Mouse (Mus musculus): ENCODE measurements around the gene Pnkp. TPM values are rescaled to one million over a fixed set of nuclear protein-coding genes. Genes with fewer than 3 reads are reported as not detected.
A peak's percentile ranks its signal among the peaks of the same experiment; 100 is the strongest.

The Pnkp gene
- polyA plus RNA-seq, 1 experiment from 2014 or later: 29.4 TPM

DNA sequence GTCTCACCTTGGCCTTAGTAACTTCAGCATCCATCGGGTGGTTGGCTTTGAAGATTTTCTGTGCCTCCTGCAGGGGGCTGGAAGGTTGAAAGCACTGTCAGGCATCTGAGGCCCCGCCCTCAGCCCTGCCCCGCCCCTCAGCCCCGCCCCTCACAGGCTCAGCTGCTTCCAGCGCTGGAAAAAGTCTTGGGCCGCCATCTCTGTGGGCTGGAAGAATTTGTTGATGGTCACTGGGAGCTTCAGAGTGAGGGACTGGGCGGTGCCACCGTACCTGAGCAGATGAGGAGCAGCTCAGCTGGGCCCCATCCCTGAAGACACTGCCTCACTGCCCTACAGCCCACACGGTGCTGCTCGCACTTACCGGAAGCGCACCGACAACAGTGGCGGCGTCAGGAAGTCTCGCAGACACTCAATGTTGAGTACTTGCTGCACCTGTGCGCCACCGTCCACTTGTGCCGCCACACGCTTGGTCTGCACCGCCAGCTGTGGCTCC, 44.3 kb downstream of the Pnkp start:
- H3K4me3 ChIP-seq (replicated peaks; ENCODE audit: low read length): peak overlapping the region; percentile 17; the same call in 1 of the 2 replicates
- peak; percentile 18 for ATAC-seq

DNA sequence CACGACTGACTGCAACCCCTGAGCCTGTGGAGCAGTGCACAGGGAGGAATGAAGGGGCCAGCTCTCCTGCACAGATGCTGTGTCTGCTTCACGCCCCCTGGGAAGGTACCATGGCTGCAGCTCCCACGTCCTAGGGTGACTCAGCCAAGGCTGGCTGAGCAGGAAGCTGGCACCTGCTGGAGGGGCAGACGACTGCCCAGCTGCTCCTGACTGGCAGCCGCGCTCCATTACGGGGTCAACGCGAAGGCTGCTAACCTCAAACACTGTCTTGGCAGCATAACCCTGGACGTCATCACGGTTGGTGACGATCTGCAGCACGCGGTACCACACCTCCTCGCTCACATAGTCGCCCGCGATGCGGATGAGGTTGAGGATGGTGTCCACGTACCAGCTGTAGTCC, 48.5 kb downstream of the Pnkp start:
- ATAC-seq: no peak
- Histone ChIP-seq H3K4me1 (replicated peaks; ENCODE audit: control insufficient read depth, insufficient read depth, low read length) (peaks cover 7% of the 10 kb centered on the region), H3K27me3 (replicated peaks; ENCODE audit: control insufficient read depth, insufficient read depth, low read length) (no peaks in the 10 kb centered on the region), H3K27ac (ENCODE audit: low read length) (no peak overlapping the region), H3K36me3 (ENCODE audit: control insufficient read depth, insufficient read depth) (peaks cover 37% of the 10 kb centered on the region), H3K9ac (replicated peaks; ENCODE audit: low read depth, low read length) (no peak overlapping the region), H3K4me3 (replicated peaks; ENCODE audit: low read length) (no peak overlapping the region), H3K4me2 (ENCODE audit: low read length) (no peak overlapping the region), H3K9me3 (ENCODE audit: control insufficient read depth, low read length) (no peaks in the 10 kb centered on the region)
- 92% methylated on average over 20 of the region's 20 CpGs for WGBS

More for the DNA sequence above, 44.3 kb downstream of the Pnkp start:
- Histone ChIP-seq H3K9ac (replicated peaks; ENCODE audit: low read depth, low read length) (no peak overlapping the region; the same call in 1 of the 2 replicates), H3K4me2 (ENCODE audit: low read length) (peak overlapping the region; percentile 38), H3K27me3 (replicated peaks; ENCODE audit: control insufficient read depth, insufficient read depth, low read length) (no peaks in the 10 kb centered on the region), H3K27ac (ENCODE audit: low read length) (no peak overlapping the region), H3K36me3 (ENCODE audit: control insufficient read depth, insufficient read depth) (peaks cover 23% of the 10 kb centered on the region), H3K9me3 (ENCODE audit: control insufficient read depth, low read length) (no peaks in the 10 kb centered on the region), H3K4me1 (replicated peaks; ENCODE audit: control insufficient read depth, insufficient read depth, low read length) (peaks cover 26% of the 10 kb centered on the region)
- WGBS: 13% methylated on average over 21 of the region's 21 CpGs

DNA sequence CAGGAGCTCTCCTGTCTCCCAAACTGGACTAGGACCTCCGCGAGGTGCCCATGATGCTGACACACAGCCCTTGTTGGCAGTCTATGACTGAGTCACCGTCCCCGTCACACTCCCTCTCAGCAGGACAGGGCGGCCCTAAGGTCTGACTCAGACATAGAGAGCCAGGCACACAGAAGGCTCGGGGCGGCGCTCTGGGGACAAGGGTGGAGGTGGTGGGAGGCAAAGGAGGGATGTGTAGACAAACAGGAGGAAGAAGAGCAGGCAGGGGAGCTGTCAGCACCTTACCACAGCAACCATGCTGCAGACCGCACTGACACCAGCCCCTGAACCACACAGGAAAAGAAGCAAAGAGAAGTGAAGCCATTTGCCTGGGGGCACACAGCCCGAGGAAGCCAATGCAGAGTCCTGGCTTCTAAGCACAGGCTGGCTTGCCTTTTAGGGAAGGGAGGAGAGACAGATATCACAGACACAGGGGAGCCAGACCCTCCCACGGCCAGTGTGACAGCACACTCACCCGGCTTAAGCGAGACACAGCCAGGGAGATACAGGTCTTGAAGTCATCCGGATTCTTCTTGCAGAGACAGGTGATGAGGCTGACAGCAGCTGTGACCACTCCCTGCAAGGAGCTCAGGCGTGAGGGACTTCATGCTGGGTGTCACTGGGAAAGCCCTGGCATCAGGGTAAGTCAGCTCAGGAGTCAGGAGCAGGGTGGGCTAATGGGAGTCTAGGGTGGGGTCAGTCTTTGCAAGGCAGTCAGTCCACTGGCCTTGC, 52.0 kb downstream of the Pnkp start:
- Histone ChIP-seq H3K4me2 (ENCODE audit: low read length) (no peak overlapping the region), H3K9ac (replicated peaks; ENCODE audit: low read depth, low read length) (no peak overlapping the region), H3K36me3 (ENCODE audit: control insufficient read depth, insufficient read depth) (peaks cover 39% of the 10 kb centered on the region), H3K4me3 (replicated peaks; ENCODE audit: low read length) (no peak overlapping the region), H3K9me3 (ENCODE audit: control insufficient read depth, low read length) (no peaks in the 10 kb centered on the region), H3K27me3 (replicated peaks; ENCODE audit: control insufficient read depth, insufficient read depth, low read length) (no peaks in the 10 kb centered on the region), H3K4me1 (replicated peaks; ENCODE audit: control insufficient read depth, insufficient read depth, low read length) (no peaks in the 10 kb centered on the region), H3K27ac (ENCODE audit: low read length) (no peak overlapping the region)
- no peak for ATAC-seq
- WGBS: 92% methylated on average over 15 of the region's 15 CpGs

MicroRNA genes within 50 kb of the gene (microRNA counts, 519-probe panel; counts per million panel counts)
- microRNA mmu-miR-707: not detected

Small RNA genes within 50 kb of the gene (microRNA-seq; reads per million reads assigned to microRNA genes)
- not detected for gene Mir707

Other genes with a start within 250 kb of the Pnkp start
- gene Myh14, start 186.3 kb upstream of the Pnkp start, polyA plus RNA-seq (2015; fragmentation: Nextera tagmentation; extraction: Ambion mirVana): 1.6 and 1.7 TPM in 2 replicates
- not detected in 2 replicates for gene Izumo2, start 148.4 kb upstream of the Pnkp start, polyA plus RNA-seq (2015; fragmentation: Nextera tagmentation; extraction: Ambion mirVana)
- 34.6 and 36.0 TPM in 2 replicates for gene Vrk3, start 108.7 kb upstream of the Pnkp start, polyA plus RNA-seq (2015; fragmentation: Nextera tagmentation; extraction: Ambion mirVana)
- gene Zfp473, start 106.1 kb upstream of the Pnkp start, polyA plus RNA-seq (2015; fragmentation: Nextera tagmentation; extraction: Ambion mirVana): 1.1 and 1.8 TPM in 2 replicates
- 53.9 and 56.1 TPM in 2 replicates for gene Nup62, start 41.1 kb upstream of the Pnkp start, polyA plus RNA-seq (2015; fragmentation: Nextera tagmentation; extraction: Ambion mirVana)
- 0.44 and 2.3 TPM in 2 replicates for gene Il4i1, start 40.8 kb upstream of the Pnkp start, polyA plus RNA-seq (2015; fragmentation: Nextera tagmentation; extraction: Ambion mirVana)
- 3.4 and 3.7 TPM in 2 replicates for gene Atf5, start 40.5 kb upstream of the Pnkp start, polyA plus RNA-seq (2015; fragmentation: Nextera tagmentation; extraction: Ambion mirVana)
- 103 and 110 TPM in 2 replicates for gene Akt1s1, start 8.1 kb upstream of the Pnkp start, polyA plus RNA-seq (2015; fragmentation: Nextera tagmentation; extraction: Ambion mirVana)
- gene Tbc1d17, start 8.1 kb upstream of the Pnkp start, polyA plus RNA-seq (2015; fragmentation: Nextera tagmentation; extraction: Ambion mirVana): 121 and 122 TPM in 2 replicates
- 551 and 582 TPM in 2 replicates for gene Ptov1, start 12.6 kb downstream of the Pnkp start, polyA plus RNA-seq (2015; fragmentation: Nextera tagmentation; extraction: Ambion mirVana)
- gene Med25, start 35.6 kb downstream of the Pnkp start, polyA plus RNA-seq (2015; fragmentation: Nextera tagmentation; extraction: Ambion mirVana): 158 and 166 TPM in 2 replicates
- gene Fuz, start 38.9 kb downstream of the Pnkp start, polyA plus RNA-seq (2015; fragmentation: Nextera tagmentation; extraction: Ambion mirVana): 21.1 and 21.2 TPM in 2 replicates
- 111 and 113 TPM in 2 replicates for gene Ap2a1, start 72.4 kb downstream of the Pnkp start, polyA plus RNA-seq (2015; fragmentation: Nextera tagmentation; extraction: Ambion mirVana)
- gene Tsks, start 86.1 kb downstream of the Pnkp start, polyA plus RNA-seq (2015; fragmentation: Nextera tagmentation; extraction: Ambion mirVana): 0.15 TPM in 1 of 2 replicates, not detected in the other
- gene Cpt1c, start 117.7 kb downstream of the Pnkp start, polyA plus RNA-seq (2015; fragmentation: Nextera tagmentation; extraction: Ambion mirVana): 49.1 and 63.9 TPM in 2 replicates
- gene Prmt1, start 129.4 kb downstream of the Pnkp start, polyA plus RNA-seq (2015; fragmentation: Nextera tagmentation; extraction: Ambion mirVana): 646 and 707 TPM in 2 replicates
- 56.2 and 60.6 TPM in 2 replicates for gene Irf3, start 140.5 kb downstream of the Pnkp start, polyA plus RNA-seq (2015; fragmentation: Nextera tagmentation; extraction: Ambion mirVana)
- 15.3 and 16.0 TPM in 2 replicates for gene Bcl2l12, start 141.6 kb downstream of the Pnkp start, polyA plus RNA-seq (2015; fragmentation: Nextera tagmentation; extraction: Ambion mirVana)
- 42.1 and 44.3 TPM in 2 replicates for gene Scaf1, start 159.2 kb downstream of the Pnkp start, polyA plus RNA-seq (2015; fragmentation: Nextera tagmentation; extraction: Ambion mirVana)
- 10.1 and 12.0 TPM in 2 replicates for gene Rras, start 160.8 kb downstream of the Pnkp start, polyA plus RNA-seq (2015; fragmentation: Nextera tagmentation; extraction: Ambion mirVana)
- gene Prr12, start 195.7 kb downstream of the Pnkp start, polyA plus RNA-seq (2015; fragmentation: Nextera tagmentation; extraction: Ambion mirVana): 15.2 and 17.3 TPM in 2 replicates
- 60.8 and 65.7 TPM in 2 replicates for gene Nosip, start 205.3 kb downstream of the Pnkp start, polyA plus RNA-seq (2015; fragmentation: Nextera tagmentation; extraction: Ambion mirVana)
- gene Prrg2, start 205.5 kb downstream of the Pnkp start, polyA plus RNA-seq (2015; fragmentation: Nextera tagmentation; extraction: Ambion mirVana): 13.3 and 13.6 TPM in 2 replicates
- 50.8 and 66.2 TPM in 2 replicates for gene Rcn3, start 235.1 kb downstream of the Pnkp start, polyA plus RNA-seq (2015; fragmentation: Nextera tagmentation; extraction: Ambion mirVana)
- 17.7 and 24.4 TPM in 2 replicates for gene Fcgrt, start 246.7 kb downstream of the Pnkp start, polyA plus RNA-seq (2015; fragmentation: Nextera tagmentation; extraction: Ambion mirVana)